Mouse (Mus musculus) intestine, embryonic 14.5 days (tissue): ENCODE data around the gene Dennd6a. TPM values are rescaled to one million over a fixed set of nuclear protein-coding genes. Genes with fewer than 3 reads are reported as not detected.

Experiments used
- ATAC-seq: fragments of 200-750 bp; cut with Nextera tagmentation; replicated peaks from 2 replicates; pipeline ENCODE4 v1.8.0; 2017; ENCODE audit warnings: low read depth, moderate number of reproducible peaks, moderate TSS enrichment, moderate library complexity; ENCODE audit not compliant: low FRiP score, low TSS enrichment
- DNase-seq: peaks from one replicate; pipeline ENCODE4 v3.0.0-alpha.2; 2018; ENCODE audit warnings: low spot score
- H3K27ac ChIP-seq: fragments of 300-500 bp; sonication (generic); 2 replicates; pipeline ENCODE4 v1.5.1; 2014; ENCODE audit warnings: low read depth, mild to moderate bottlenecking, control low read depth
- H3K27me3 ChIP-seq: fragments of 300-500 bp; sonication (generic); replicated peaks from 2 replicates; pipeline ENCODE4 v1.6.1; 2014; ENCODE audit warnings: low read length, control low read depth; ENCODE audit not compliant: control insufficient read depth, insufficient read depth
- H3K36me3 ChIP-seq: fragments of 300-500 bp; sonication (generic); 2 replicates; pipeline ENCODE4 v1.6.1; 2014; ENCODE audit warnings: low read length, control low read depth; ENCODE audit not compliant: control insufficient read depth, insufficient read depth
- H3K4me1 ChIP-seq: fragments of 300-500 bp; sonication (generic); replicated peaks from 2 replicates; pipeline ENCODE4 v1.6.1; 2014; ENCODE audit warnings: low read length, control low read depth, mixed read lengths; ENCODE audit not compliant: control insufficient read depth, insufficient read depth
- H3K4me2 ChIP-seq: fragments of 300-500 bp; sonication (generic); 2 replicates; pipeline ENCODE4 v1.6.1; 2014; ENCODE audit warnings: low read length
- H3K4me3 ChIP-seq: fragments of 300-500 bp; sonication (generic); 2 replicates; pipeline ENCODE4 v1.5.1; 2014; ENCODE audit warnings: low read depth, low read length, control low read depth, mixed read lengths
- H3K9ac ChIP-seq: fragments of 300-500 bp; sonication (generic); 2 replicates; pipeline ENCODE4 v1.6.1; 2014; ENCODE audit warnings: mild to moderate bottlenecking, low read length
- H3K9me3 ChIP-seq: fragments of 300-500 bp; sonication (generic); 2 replicates; pipeline ENCODE4 v1.6.1; 2016; ENCODE audit warnings: low read length, control low read depth; ENCODE audit not compliant: control insufficient read depth
- WGBS: fragments of 180-500 bp; shearing (Covaris S2); extraction: QIAGEN DNeasy Blood & Tissue Kit; methylation state at CpG from one replicate; pipeline ENCODE4 v1.1.7; 2014; 5-methylcytosine and 5-hydroxymethylcytosine counted together
- polyA plus RNA-seq: library from polyadenylated mRNA; unstranded; fragments of >200 nt; fragmentation: Nextera tagmentation; extraction: Ambion mirVana; gene quantifications from 2 replicates; pipeline ENCODE4 v1.2.1, GENCODE M21; 2014

Gene Dennd6a
- polyA plus RNA-seq, 1 experiment from 2014 or later: 35.3 TPM

GRCm38 (mm10) chr14:26645989-26646650 lies 72.5 kb downstream of the Dennd6a start:
- DNase-seq (no peak), ATAC-seq (no peak)
- Histone ChIP-seq H3K4me1 (peaks cover 9% of the 10 kb centered on the region), H3K36me3 (peaks cover 38% of the 10 kb centered on the region), H3K9me3 (no peaks in the 10 kb centered on the region), H3K4me2 (peak overlapping the region; percentile 4; the same call in 1 of the 2 replicates), H3K27ac (no peak overlapping the region), H3K4me3 (no peak overlapping the region), H3K27me3 (no peaks in the 10 kb centered on the region), H3K9ac (no peak overlapping the region)
- WGBS: 71% methylated on average over 5 of the region's 5 CpGs

DNA sequence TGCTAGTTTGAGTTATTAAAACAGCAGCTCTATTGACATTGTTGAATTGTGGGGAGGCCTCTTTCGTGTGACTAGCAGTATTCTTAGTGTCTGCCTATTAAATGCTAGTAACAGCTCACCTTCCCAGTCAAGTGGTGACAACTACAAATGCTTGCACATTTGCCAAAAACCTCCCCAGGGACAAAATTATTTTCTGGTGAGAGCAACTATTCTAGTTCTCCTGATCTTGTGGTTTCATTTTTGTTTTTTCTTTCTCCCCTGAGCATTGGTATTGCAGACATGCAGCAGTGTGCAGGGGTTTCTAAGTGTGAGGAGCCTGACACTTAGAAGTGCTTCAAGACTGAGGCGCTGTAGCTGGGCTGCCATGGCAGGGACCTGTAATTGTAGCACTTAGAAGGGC lies 74.2 kb downstream of the Dennd6a start:
- no peak for DNase-seq
- H3K36me3 ChIP-seq: peaks cover 54% of the 10 kb centered on the region
- peaks cover 7% of the 10 kb centered on the region for H3K4me1 ChIP-seq
- 88% methylated on average over 2 of the region's 2 CpGs for WGBS
- ATAC-seq: no peak
- no peak overlapping the region for H3K4me2 ChIP-seq
- no peaks in the 10 kb centered on the region for H3K27me3 ChIP-seq
- no peaks in the 10 kb centered on the region for H3K9me3 ChIP-seq
- no peak overlapping the region for H3K4me3 ChIP-seq
- no peak overlapping the region for H3K27ac ChIP-seq
- no peak overlapping the region for H3K9ac ChIP-seq

GRCm38 (mm10) chr14:26651901-26652300 lies 78.2 kb downstream of the Dennd6a start:
- Histone ChIP-seq H3K36me3 (peaks cover 91% of the 10 kb centered on the region), H3K27ac (no peak overlapping the region), H3K27me3 (no peaks in the 10 kb centered on the region), H3K9me3 (no peaks in the 10 kb centered on the region), H3K4me1 (no peaks in the 10 kb centered on the region), H3K4me2 (no peak overlapping the region), H3K4me3 (no peak overlapping the region), H3K9ac (no peak overlapping the region)
- ATAC-seq (no peak), DNase-seq (no peak)

GRCm38 (mm10) chr14:26658178-26658577 lies 84.5 kb downstream of the Dennd6a start:
- H3K27me3 ChIP-seq: no peaks in the 10 kb centered on the region
- H3K27ac ChIP-seq: no peak overlapping the region
- H3K4me3 ChIP-seq: no peak overlapping the region
- no peaks in the 10 kb centered on the region for H3K9me3 ChIP-seq
- no peaks in the 10 kb centered on the region for H3K4me1 ChIP-seq
- ATAC-seq (no peak), DNase-seq (no peak)
- H3K9ac ChIP-seq: no peak overlapping the region
- no peak overlapping the region for H3K4me2 ChIP-seq
- peaks cover 66% of the 10 kb centered on the region for H3K36me3 ChIP-seq

DNA sequence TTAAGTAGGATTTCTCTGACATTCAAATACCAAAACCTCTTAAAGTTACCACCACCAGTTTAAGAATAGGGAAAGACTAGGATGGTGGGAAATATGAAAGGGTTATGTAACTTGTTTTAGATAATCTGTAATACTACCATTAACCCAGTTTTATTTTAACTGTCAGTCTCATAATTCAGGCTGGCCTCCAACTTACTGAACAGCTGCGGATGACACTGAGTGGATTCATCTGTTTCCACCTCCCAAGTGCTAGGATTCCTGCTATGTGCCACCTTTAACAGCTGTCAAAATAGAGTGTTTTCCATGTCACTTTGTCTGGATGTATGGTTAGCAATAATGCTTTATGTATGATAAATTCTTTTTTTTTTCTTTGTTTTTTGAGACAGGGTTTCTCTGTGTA lies 86.6 kb downstream of the Dennd6a start:
- ATAC-seq (no peak), DNase-seq (no peak)
- Histone ChIP-seq H3K9ac (no peak overlapping the region), H3K27ac (no peak overlapping the region), H3K9me3 (no peaks in the 10 kb centered on the region), H3K4me1 (no peaks in the 10 kb centered on the region), H3K4me3 (no peak overlapping the region), H3K36me3 (peaks cover 61% of the 10 kb centered on the region), H3K4me2 (no peak overlapping the region), H3K27me3 (no peaks in the 10 kb centered on the region)
- 93% methylated on average over 1 of the region's 1 CpGs for WGBS

DNA sequence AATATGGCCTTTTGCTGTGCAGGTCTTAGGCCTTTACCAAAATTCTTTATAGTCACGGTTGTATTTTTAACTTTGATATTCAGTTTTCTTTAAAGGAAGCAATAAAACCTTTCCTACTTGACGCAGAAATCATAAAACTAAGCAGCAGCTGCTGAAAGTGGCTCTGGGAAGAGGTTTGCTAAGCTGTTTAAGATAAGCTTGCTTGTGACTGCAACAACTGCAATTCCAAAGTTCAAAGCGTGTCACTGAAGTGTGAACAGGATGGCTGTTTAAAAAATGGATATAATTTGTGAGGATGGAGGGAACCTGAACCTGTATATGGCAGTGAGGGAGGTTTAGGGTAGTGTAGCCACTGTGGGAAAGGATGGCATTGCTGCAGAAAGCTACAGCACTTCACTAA lies 88.4 kb downstream of the Dennd6a start:
- 64% methylated on average over 3 of the region's 3 CpGs for WGBS
- no peak overlapping the region for H3K4me3 ChIP-seq
- DNase-seq: no peak
- no peak overlapping the region for H3K27ac ChIP-seq
- H3K9me3 ChIP-seq: no peaks in the 10 kb centered on the region
- H3K4me1 ChIP-seq: peaks cover 4% of the 10 kb centered on the region; the same call in 1 of the 2 replicates
- peaks cover 58% of the 10 kb centered on the region for H3K36me3 ChIP-seq
- no peaks in the 10 kb centered on the region for H3K27me3 ChIP-seq
- no peak overlapping the region for H3K4me2 ChIP-seq
- no peak overlapping the region for H3K9ac ChIP-seq
- no peak for ATAC-seq

GRCm38 (mm10) chr14:26662488-26662887 lies 88.8 kb downstream of the Dennd6a start:
- no peak for DNase-seq
- H3K27me3 ChIP-seq: no peaks in the 10 kb centered on the region
- 85% methylated on average over 2 of the region's 2 CpGs for WGBS
- H3K9ac ChIP-seq: no peak overlapping the region
- H3K4me2 ChIP-seq: no peak overlapping the region
- no peak overlapping the region for H3K4me3 ChIP-seq
- no peak overlapping the region for H3K27ac ChIP-seq
- no peaks in the 10 kb centered on the region for H3K9me3 ChIP-seq
- ATAC-seq: no peak
- peaks cover 53% of the 10 kb centered on the region for H3K36me3 ChIP-seq
- H3K4me1 ChIP-seq: peaks cover 7% of the 10 kb centered on the region; the same call in 1 of the 2 replicates

- H3K36me3 ChIP-seq: peaks cover 44% of the 10 kb centered on the region
- H3K27me3 ChIP-seq: no peaks in the 10 kb centered on the region
- no peak overlapping the region for H3K9ac ChIP-seq
- H3K4me2 ChIP-seq: no peak overlapping the region
- no peak overlapping the region for H3K4me3 ChIP-seq
- DNase-seq (no peak), ATAC-seq (no peak)
- peaks cover 12% of the 10 kb centered on the region; the same call in 1 of the 2 replicates for H3K4me1 ChIP-seq
- no peak overlapping the region for H3K27ac ChIP-seq
- WGBS: 92% methylated on average over 2 of the region's 2 CpGs
- H3K9me3 ChIP-seq: no peaks in the 10 kb centered on the region
These were observed 90.2 kb downstream of the Dennd6a start for GRCm38 (mm10) chr14:26663851-26664250.

DNA sequence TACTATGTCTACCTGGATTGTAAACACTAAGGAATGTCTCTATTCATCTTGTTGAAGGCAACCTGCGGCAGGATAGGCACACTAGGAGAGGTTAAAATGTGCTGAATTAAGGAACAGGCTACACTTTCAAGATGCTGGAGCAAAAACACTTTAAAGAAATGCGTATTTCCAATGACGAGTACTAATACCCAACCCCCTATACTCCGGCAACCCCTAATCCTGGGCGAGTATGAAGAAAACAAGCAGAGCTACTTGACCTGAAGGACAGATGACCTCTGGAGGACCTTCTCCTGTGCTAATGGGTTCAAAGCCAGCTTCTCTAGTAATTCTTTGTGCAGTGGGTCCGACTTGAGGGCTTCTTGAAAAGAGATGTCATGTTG lies 94.3 kb downstream of the Dennd6a start:
- Histone ChIP-seq H3K4me1 (peaks cover 12% of the 10 kb centered on the region; the same call in 1 of the 2 replicates), H3K36me3 (peaks cover 29% of the 10 kb centered on the region), H3K9me3 (no peaks in the 10 kb centered on the region), H3K4me2 (peak overlapping the region; percentile 86), H3K27ac (no peak overlapping the region), H3K4me3 (peak overlapping the region; percentile 100), H3K9ac (peak overlapping the region; percentile 82), H3K27me3 (no peaks in the 10 kb centered on the region)
- ATAC-seq (no peak), DNase-seq (no peak)
- WGBS: 8% methylated on average over 6 of the region's 6 CpGs
